Comparison of ENCODE assay signal across 18 mouse cellular contexts in the genomic region with DNA sequence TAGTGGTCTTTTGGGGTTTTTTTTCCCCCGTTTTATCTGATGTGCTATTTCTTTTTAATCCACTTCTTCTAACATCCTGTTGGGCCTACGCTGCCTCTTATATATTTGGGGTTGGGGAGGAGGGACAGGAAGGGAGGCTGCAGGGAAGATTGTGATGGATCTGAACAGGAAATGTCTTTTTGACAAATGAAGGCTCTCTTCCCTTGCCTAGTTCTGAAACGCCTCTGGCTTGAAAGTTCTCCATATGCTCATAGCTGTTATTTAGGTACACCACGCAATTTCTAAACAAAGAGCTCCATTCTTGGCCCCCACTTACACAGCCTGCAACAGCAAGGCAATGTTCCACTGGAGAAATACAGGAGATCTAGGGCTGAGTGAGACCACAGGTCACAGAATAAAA.
DNase-seq lines count a peak whose midpoint lies in the region; ATAC-seq and TF ChIP-seq lines count a peak whose summit lies in the region.
"Had no signal": no experiment of that assay in that cellular context is flagged by ENCODE, and none has a peak within 500 bp of the region (broad histone marks: within the 10 kb centered on the region; RNA-seq: fewer than 3 reads in every experiment).

No protein-coding gene starts in this region.

- H3K4me3 ChIP-seq in layer of hippocampus, adult 2 months = no peak overlapping the region
- H3K4me3 ChIP-seq in midbrain, embryonic 11.5 days (ENCODE audit: low read depth, low read length) = no peak overlapping the region
- H3K4me3 ChIP-seq in midbrain, embryonic 13.5 days (replicated peaks) = no peak overlapping the region
- H3K4me3 ChIP-seq in intestine, embryonic 16.5 days (ENCODE audit: low read length) = no peak overlapping the region
- H3K4me3 ChIP-seq: hindbrain, embryonic 12.5 days; limb, embryonic 13.5 days; liver, embryonic 15.5 days; megakaryocyte, embryonic 14.5 days had no signal

- H3K27ac ChIP-seq in layer of hippocampus, adult 2 months = peak overlapping the region; percentile 78
- no peak overlapping the region for H3K27ac ChIP-seq in midbrain, embryonic 11.5 days (ENCODE audit: low read depth, low read length)
- no peak overlapping the region for H3K27ac ChIP-seq in midbrain, embryonic 13.5 days
- H3K27ac ChIP-seq in intestine, embryonic 16.5 days (ENCODE audit: low read length) = peak overlapping the region; percentile 41
- H3K27ac ChIP-seq: hindbrain, embryonic 12.5 days; limb, embryonic 13.5 days; liver, embryonic 15.5 days had no signal

- H3K4me2 ChIP-seq in midbrain, embryonic 11.5 days = no peak overlapping the region
- H3K4me2 ChIP-seq in midbrain, embryonic 13.5 days (replicated peaks) = no peak overlapping the region
- no peak overlapping the region for H3K4me2 ChIP-seq in intestine, embryonic 16.5 days (ENCODE audit: low read depth, low read length)
- H3K4me2 ChIP-seq: hindbrain, embryonic 12.5 days; limb, embryonic 13.5 days; liver, embryonic 15.5 days had no signal

- no peaks in the 10 kb centered on the region for H3K27me3 ChIP-seq in midbrain, embryonic 11.5 days (ENCODE audit: control insufficient read depth, insufficient read depth, low read length)
- H3K27me3 ChIP-seq in midbrain, embryonic 13.5 days = no peaks in the 10 kb centered on the region
- H3K27me3 ChIP-seq in intestine, embryonic 16.5 days (replicated peaks; ENCODE audit: control insufficient read depth, insufficient read depth, low read length) = no peaks in the 10 kb centered on the region
- H3K27me3 ChIP-seq: hindbrain, embryonic 12.5 days; liver, embryonic 15.5 days had no signal

- no peaks in the 10 kb centered on the region for H3K36me3 ChIP-seq in midbrain, embryonic 11.5 days (ENCODE audit: control insufficient read depth, insufficient read depth, low read length)
- no peaks in the 10 kb centered on the region for H3K36me3 ChIP-seq in midbrain, embryonic 13.5 days
- no peaks in the 10 kb centered on the region for H3K36me3 ChIP-seq in intestine, embryonic 16.5 days (ENCODE audit: control insufficient read depth, insufficient read depth, low read length)
- H3K36me3 ChIP-seq: hindbrain, embryonic 12.5 days; limb, embryonic 13.5 days; liver, embryonic 15.5 days had no signal

- 92% methylated on average over 4 of the region's 4 CpGs for WGBS in midbrain, embryonic 11.5 days
- 82% methylated on average over 4 of the region's 4 CpGs for WGBS in midbrain, embryonic 13.5 days
- 48% methylated on average over 4 of the region's 4 CpGs for WGBS in intestine, embryonic 16.5 days

- no peaks in the 10 kb centered on the region for H3K9me3 ChIP-seq in midbrain, embryonic 11.5 days (ENCODE audit: control insufficient read depth, low read length)
- H3K9me3 ChIP-seq in midbrain, embryonic 13.5 days = no peaks in the 10 kb centered on the region
- H3K9me3 ChIP-seq in intestine, embryonic 16.5 days (ENCODE audit: control insufficient read depth, low read length) = no peaks in the 10 kb centered on the region
- H3K9me3 ChIP-seq: hindbrain, embryonic 12.5 days; limb, embryonic 13.5 days; liver, embryonic 15.5 days; megakaryocyte, embryonic 14.5 days had no signal

- no peak overlapping the region for H3K9ac ChIP-seq in midbrain, embryonic 11.5 days (ENCODE audit: low read length)
- H3K9ac ChIP-seq in midbrain, embryonic 13.5 days (replicated peaks) = no peak overlapping the region
- H3K9ac ChIP-seq in intestine, embryonic 16.5 days (ENCODE audit: low read depth, low read length) = no peak overlapping the region
- H3K9ac ChIP-seq: hindbrain, embryonic 12.5 days; limb, embryonic 13.5 days; liver, embryonic 15.5 days had no signal

- no peak for TF ChIP-seq CTCF in layer of hippocampus, adult 2 months (conservative IDR thresholded peaks at IDR 0.05)

- H3K4me1 ChIP-seq in midbrain, embryonic 11.5 days (ENCODE audit: control insufficient read depth, insufficient read depth, low read length) = no peaks in the 10 kb centered on the region; the same call in 1 of the 2 replicates
- H3K4me1 ChIP-seq in midbrain, embryonic 13.5 days (replicated peaks) = peaks cover 9% of the 10 kb centered on the region
- H3K4me1 ChIP-seq in intestine, embryonic 16.5 days (ENCODE audit: control insufficient read depth, insufficient read depth, low read length) = peaks cover 15% of the 10 kb centered on the region

- DNase-seq in layer of hippocampus, adult 2 months (ENCODE audit: low spot score in 2 of 2) = no peak
- DNase-seq in layer of hippocampus, postnatal 25 days (ENCODE audit: extremely low spot score in 1 of 2, low spot score in 1 of 2) = no peak
- DNase-seq in midbrain, embryonic 11.5 days (ENCODE audit: low spot score, missing footprints) = peak; percentile 77
- peak; percentile 80 for DNase-seq in telencephalon, adult 2 months (ENCODE audit: low read depth, low spot score)
- no peak for DNase-seq in neural tube, embryonic 10.5 days (ENCODE audit: extremely low spot score, low spot score)
- DNase-seq: adrenal gland, postnatal 25 days; cerebellum, adult 8-10 months; gastrocnemius, postnatal 36 days; heart, postnatal 10 days; kidney, adult 11 months; kidney, postnatal 14 days; thymus, adult 18-20 months had no signal

- no peak for ATAC-seq in midbrain, embryonic 11.5 days (ENCODE audit: low FRiP score)
- no peak for ATAC-seq in midbrain, embryonic 13.5 days
- ATAC-seq in intestine, embryonic 16.5 days = peak; percentile 39

Comparison
In these comparisons a context has a peak if more than half of its experiments do, and no peak if none do; other contexts are left out.
1. DNase-seq: peak in midbrain, embryonic 11.5 days (single experiment) and telencephalon, adult 2 months (single experiment); none in layer of hippocampus, adult 2 months (0 of 2), layer of hippocampus, postnatal 25 days (0 of 2) and neural tube, embryonic 10.5 days (single experiment).
2. H3K27ac ChIP-seq: peak in layer of hippocampus, adult 2 months (single experiment) and intestine, embryonic 16.5 days (single experiment); none in midbrain, embryonic 11.5 days (single experiment) and midbrain, embryonic 13.5 days (single experiment).